Comparison of ENCODE assay signal across 7 mouse cellular contexts in the genomic region with DNA sequence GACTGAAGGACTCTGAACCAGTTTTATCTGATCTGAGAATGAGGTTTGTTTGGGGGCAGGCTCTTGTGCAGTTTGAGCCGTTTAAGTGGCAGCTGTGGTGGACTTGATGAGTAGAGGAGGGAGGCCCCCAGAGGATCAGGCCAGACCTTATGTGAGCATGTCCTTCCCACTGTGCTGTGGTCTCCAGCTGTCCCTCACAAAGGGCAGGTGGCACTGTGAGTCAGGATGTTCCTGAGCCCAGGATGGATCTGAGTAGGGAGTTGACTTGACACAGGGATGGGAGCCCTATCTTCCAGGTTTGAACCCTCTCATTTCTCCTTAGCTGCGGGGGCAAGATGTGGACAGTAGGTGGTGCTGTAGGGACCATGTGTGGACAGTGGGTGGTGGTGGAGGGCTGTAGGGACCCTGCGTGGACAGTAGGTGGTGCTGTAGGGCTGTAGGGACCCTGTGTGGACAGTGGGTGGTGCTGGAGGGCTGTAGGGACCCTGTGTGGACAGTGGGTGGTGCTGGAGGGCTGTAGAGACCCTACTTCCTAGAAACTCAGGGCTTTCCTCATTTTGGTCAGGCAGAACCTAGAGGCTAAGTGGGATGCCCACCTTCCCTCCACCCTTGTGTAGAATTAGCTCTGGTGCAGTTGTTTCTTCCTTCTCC. TPM values are rescaled to one million over a fixed set of nuclear protein-coding genes. Genes with fewer than 3 reads are reported as not detected.
DNase-seq lines count a peak whose midpoint lies in the region; ATAC-seq lines count a peak whose summit lies in the region.

No protein-coding gene starts in this region.

- H3K27me3 ChIP-seq in hindbrain, embryonic 14.5 days (ENCODE audit: control insufficient read depth, insufficient read depth, low read length), result no peaks in the 10 kb centered on the region

- no peak overlapping the region for H3K4me2 ChIP-seq in hindbrain, embryonic 14.5 days (replicated peaks)

- H3K27ac ChIP-seq in hindbrain, embryonic 14.5 days, result no peak overlapping the region

- peak; percentile 95 for ATAC-seq in hindbrain, embryonic 14.5 days (ENCODE audit: low FRiP score)
- peak; percentile 97 for ATAC-seq in megakaryocyte, adult 5-6 weeks (ENCODE audit: poor library complexity, severe bottlenecking)

- no peaks in the 10 kb centered on the region for H3K4me1 ChIP-seq in hindbrain, embryonic 14.5 days (replicated peaks; ENCODE audit: control insufficient read depth, insufficient read depth, low read length)

- no peaks in the 10 kb centered on the region for H3K9me3 ChIP-seq in hindbrain, embryonic 14.5 days (ENCODE audit: control insufficient read depth, low read length)

- WGBS in hindbrain, embryonic 14.5 days, result 24% methylated on average over 3 of the region's 3 CpGs

- no peak overlapping the region for H3K9ac ChIP-seq in hindbrain, embryonic 14.5 days

- peak; percentile 86 for DNase-seq in ZHBTc4 (ENCODE audit: low read depth, low spot score)
- DNase-seq in cerebellum, postnatal 10 days, result peak; percentile 85 to 86
- peak; percentile 68 to 78 for DNase-seq in frontal cortex, postnatal 36 days (ENCODE audit: low spot score in 2 of 2)
- DNase-seq in hindbrain, embryonic 14.5 days (ENCODE audit: low spot score), result peak; percentile 93
- DNase-seq in layer of hippocampus, postnatal 36 days, result peak; percentile 65 to 71
- DNase-seq in right cerebral cortex, postnatal 10 days (ENCODE audit: low spot score in 2 of 2), result peak; percentile 82 to 85

- H3K4me3 ChIP-seq in hindbrain, embryonic 14.5 days (replicated peaks; ENCODE audit: low read length), result no peak overlapping the region

- no peaks in the 10 kb centered on the region for H3K36me3 ChIP-seq in hindbrain, embryonic 14.5 days (replicated peaks; ENCODE audit: control insufficient read depth, insufficient read depth)

RNA-seq across cellular contexts. Expression of gene Fam69b, which starts 18.5 kb away (rescaled TPM):
- polyA plus RNA-seq in hindbrain, embryonic 14.5 days (2014; fragmentation: Nextera tagmentation; extraction: Ambion mirVana), result 128 and 136 TPM in 2 replicates
- total RNA-seq in layer of hippocampus, postnatal 36 days (2021), result 10 to 100 TPM; 73.2 to 77.5 TPM
- total RNA-seq in megakaryocyte, adult 5-6 weeks (2015), result 0.33 TPM in 1 of 2 replicates, not detected in the other
- total RNA-seq in megakaryocyte, adult 5-6 weeks (2017), result 0.11 and 0.33 TPM in 2 replicates

RNA-seq across cellular contexts. Expression of gene Lcn4, which starts 24.3 kb away (rescaled TPM):
- not detected in 2 replicates for polyA plus RNA-seq in hindbrain, embryonic 14.5 days (2014; fragmentation: Nextera tagmentation; extraction: Ambion mirVana)
- total RNA-seq in layer of hippocampus, postnatal 36 days (2021), result not detected
- total RNA-seq in megakaryocyte, adult 5-6 weeks (2015), result 0.96 TPM in 1 of 2 replicates, not detected in the other
- total RNA-seq in megakaryocyte, adult 5-6 weeks (2017), result not detected in 2 replicates

RNA-seq across cellular contexts. Expression of gene Agpat2, which starts 42.6 kb away (rescaled TPM):
- 5.6 and 6.6 TPM in 2 replicates for polyA plus RNA-seq in hindbrain, embryonic 14.5 days (2014; fragmentation: Nextera tagmentation; extraction: Ambion mirVana)
- 1 to 10 TPM; 1.3 to 2.3 TPM for total RNA-seq in layer of hippocampus, postnatal 36 days (2021)
- 37.0 and 41.9 TPM in 2 replicates for total RNA-seq in megakaryocyte, adult 5-6 weeks (2015)
- 38.1 and 43.6 TPM in 2 replicates for total RNA-seq in megakaryocyte, adult 5-6 weeks (2017)

Comparison
In these comparisons a context has a peak if more than half of its experiments do, and no peak if none do; other contexts are left out.
1. RNA of gene Fam69b, which starts 18.5 kb away (total RNA-seq): 73.2 to 77.5 TPM in layer of hippocampus, postnatal 36 days; 0.11 to 0.33 TPM in megakaryocyte, adult 5-6 weeks; every median in the first group is over 10 times any median in the second.
2. RNA of gene Agpat2, which starts 42.6 kb away (total RNA-seq): 37.0 to 43.6 TPM in megakaryocyte, adult 5-6 weeks; 1.3 to 2.3 TPM in layer of hippocampus, postnatal 36 days; every median in the first group is over 10 times any median in the second.
3. Peak in every context shown above with its lines, with median percentiles within 50 percentile points of each other: DNase-seq.